Mouse (Mus musculus) stomach, postnatal 0 days (tissue): Measurements from ENCODE around the gene Gm10134.

Experiments used
- CTCF ChIP-seq: IDR thresholded peaks from 2 replicates; pipeline ENCODE4 v1.5.1; 2016; ENCODE audit warnings: antibody characterized with exemption, low read depth, mild to moderate bottlenecking, moderate library complexity
- EP300 ChIP-seq: optimal IDR thresholded peaks from 2 replicates; pipeline ENCODE3; 2016; ENCODE audit warnings: antibody characterized with exemption

GRCm38 (mm10) chr2:28539949-28540348 is 34.1 kb downstream of the Gm10134 start:
- TF ChIP-seq CTCF (no peak), EP300 (no peak)
